Comparison of ENCODE assay signal across 8 mouse cellular contexts in genomic region chr6:48601271-48602079, GRCm38 (mm10). TPM values are rescaled to one million over a fixed set of nuclear protein-coding genes. Genes with fewer than 3 reads are reported as not detected.
DNase-seq lines count a peak whose midpoint lies in the region; ATAC-seq and TF ChIP-seq lines count a peak whose summit lies in the region.

Gene Zfp775 (plus strand): TSS chr6:48602063.

- H3K4me2 ChIP-seq in hindbrain, embryonic 11.5 days (replicated peaks; ENCODE audit: low read depth, low read length), result peak within 1 kb of the TSS; percentile 86
- peak within 1 kb of the TSS; percentile 88 for H3K4me2 ChIP-seq in lung, postnatal 0 days (replicated peaks; ENCODE audit: low read depth, low read length)

- H3K36me3 ChIP-seq in hindbrain, embryonic 11.5 days (ENCODE audit: control insufficient read depth, insufficient read depth, low read length), result peaks cover 17% of the 10 kb centered on the region
- H3K36me3 ChIP-seq in lung, postnatal 0 days (ENCODE audit: insufficient read depth, low read length), result peaks cover 15% of the 10 kb centered on the region; the same call in 1 of the 2 replicates

- peak within 1 kb of the TSS; percentile 80 for H3K4me3 ChIP-seq in hindbrain, embryonic 11.5 days (ENCODE audit: low read depth, low read length)
- H3K4me3 ChIP-seq in lung, postnatal 0 days (ENCODE audit: low read depth, low read length), result peak within 1 kb of the TSS; percentile 56

- TF ChIP-seq CTCF in lung, postnatal 0 days (IDR thresholded peaks at IDR 0.05), result peak; percentile 19

- H3K27ac ChIP-seq in hindbrain, embryonic 11.5 days (ENCODE audit: low read depth, low read length), result peak within 1 kb of the TSS; percentile 86
- H3K27ac ChIP-seq in lung, postnatal 0 days (ENCODE audit: low read length), result peak within 1 kb of the TSS; percentile 85

- peak; percentile 99 for ATAC-seq in hindbrain, embryonic 11.5 days (ENCODE audit: low FRiP score)
- ATAC-seq in lung, postnatal 0 days, result peak; percentile 100

- 0 out of 2 replicates have a peak, but pooled peaks cover 3% of the 10 kb centered on the region for H3K4me1 ChIP-seq in hindbrain, embryonic 11.5 days (replicated peaks; ENCODE audit: control insufficient read depth, insufficient read depth, low read length)
- no peaks in the 10 kb centered on the region for H3K4me1 ChIP-seq in lung, postnatal 0 days (ENCODE audit: insufficient read depth, low read depth, low read length)

- peak within 1 kb of the TSS; percentile 92 for H3K9ac ChIP-seq in hindbrain, embryonic 11.5 days (ENCODE audit: low read depth, low read length)
- peak within 1 kb of the TSS; percentile 51 for H3K9ac ChIP-seq in lung, postnatal 0 days (replicated peaks; ENCODE audit: low read depth)

- DNase-seq in Muller cell, postnatal 12 days (ENCODE audit: inconsistent ontology term), result peak; percentile 98
- DNase-seq in cerebellum, adult 9-11 months, result peak; percentile 98
- peak; percentile 92 to 97 for DNase-seq in frontal cortex, adult 2 months (ENCODE audit: extremely low spot score in 1 of 2, low spot score in 1 of 2)
- DNase-seq in hindbrain, embryonic 11.5 days (ENCODE audit: low spot score), result peak; percentile 95
- peak; percentile 96 to 98 for DNase-seq in layer of hippocampus, postnatal 10 days (ENCODE audit: low spot score in 2 of 2)
- DNase-seq in lung, postnatal 0 days (ENCODE audit: low spot score), result peak; percentile 97
- DNase-seq in ovary, postnatal 10 days (ENCODE audit: low spot score), result peak; percentile 89
- DNase-seq in thymus, postnatal 0 days (ENCODE audit: low spot score), result peak; percentile 92

- no peak for TF ChIP-seq EP300 in lung, postnatal 0 days (IDR thresholded peaks at IDR 0.05)

- H3K9me3 ChIP-seq in hindbrain, embryonic 11.5 days (ENCODE audit: control insufficient read depth, low read length), result no peaks in the 10 kb centered on the region
- peaks cover 8% of the 10 kb centered on the region for H3K9me3 ChIP-seq in lung, postnatal 0 days (ENCODE audit: low read length)

- H3K27me3 ChIP-seq in hindbrain, embryonic 11.5 days (ENCODE audit: control insufficient read depth, insufficient read depth, low read length), result no peaks in the 10 kb centered on the region
- H3K27me3 ChIP-seq in lung, postnatal 0 days (replicated peaks; ENCODE audit: insufficient read depth, low read length), result no peaks in the 10 kb centered on the region

- WGBS in hindbrain, embryonic 11.5 days, result 6% methylated on average over 41 of the region's 42 CpGs
- 6% methylated on average over 42 of the region's 42 CpGs for WGBS in lung, postnatal 0 days

RNA-seq across cellular contexts. Expression of gene Zfp775, which starts in this region (rescaled TPM):
- polyA plus RNA-seq in frontal cortex, adult 2 months (2012; rRNA removed), result 6.2 and 6.3 TPM in 2 replicates
- 7.7 and 11.0 TPM in 2 replicates for polyA plus RNA-seq in hindbrain, embryonic 11.5 days (2014; fragmentation: Nextera tagmentation; extraction: Ambion mirVana)
- 1 to 10 TPM; 5.6 to 6.6 TPM for total RNA-seq in layer of hippocampus, postnatal 10 days (2021)
- polyA plus RNA-seq in lung, postnatal 0 days (2015; fragmentation: Nextera tagmentation; extraction: Ambion mirVana), result 5.3 and 6.2 TPM in 2 replicates
- 6.8 and 6.9 TPM in 2 replicates for polyA plus RNA-seq in thymus, postnatal 0 days (2015; fragmentation: Nextera tagmentation; extraction: Ambion mirVana)

Comparison
In these comparisons a context has a peak if more than half of its experiments do, and no peak if none do; other contexts are left out.
1. Peak in every context shown above with its lines: DNase-seq, ATAC-seq, H3K4me3 ChIP-seq and H3K27ac ChIP-seq.